Mouse (Mus musculus) right cerebral cortex, postnatal 14 days (tissue): ENCODE results near the gene Cadm1.

Experiments used
- DNase-seq: peaks from one replicate; pipeline ENCODE4 v3.0.0; 2022

The Cadm1 gene

DNA sequence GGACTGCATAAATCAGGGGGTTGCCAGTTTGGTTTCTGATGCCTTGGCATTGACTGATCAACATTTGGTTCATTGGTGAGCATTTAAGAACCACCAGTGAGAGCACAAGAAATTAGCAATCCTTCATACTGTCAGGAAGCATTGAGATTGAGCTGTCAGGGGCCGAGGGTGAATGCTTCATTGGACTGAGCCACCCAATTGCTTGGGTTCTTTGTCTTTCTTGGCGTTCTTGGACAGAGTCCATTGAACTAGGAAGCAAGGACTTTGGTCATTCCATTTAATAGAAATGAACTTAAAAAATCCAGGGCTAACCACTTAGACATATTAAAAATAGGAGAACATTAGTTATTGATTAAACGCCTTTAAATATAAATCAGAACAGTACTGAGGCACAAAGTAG, 214.9 kb downstream of the Cadm1 start:
- no peak for DNase-seq

DNA sequence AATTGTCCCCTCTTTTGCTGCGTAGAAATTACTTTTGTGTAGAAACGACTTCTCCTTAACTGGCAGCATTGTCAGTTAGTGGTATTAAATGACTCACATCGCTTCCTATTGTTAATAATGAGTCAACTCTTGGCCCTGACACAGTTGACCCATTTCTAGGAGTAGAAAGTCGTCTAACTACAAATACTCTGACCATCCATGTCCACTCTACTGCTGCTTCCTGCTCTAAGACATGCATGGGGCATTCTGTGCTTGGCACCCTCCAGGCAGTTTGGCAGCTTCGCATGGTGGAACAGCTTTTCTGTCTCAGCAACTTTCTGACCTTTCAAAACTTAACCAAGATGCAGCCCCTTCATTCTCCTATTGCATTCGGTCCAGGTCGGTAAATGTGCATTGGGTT, 215.7 kb downstream of the Cadm1 start:
- DNase-seq: no peak

DNA sequence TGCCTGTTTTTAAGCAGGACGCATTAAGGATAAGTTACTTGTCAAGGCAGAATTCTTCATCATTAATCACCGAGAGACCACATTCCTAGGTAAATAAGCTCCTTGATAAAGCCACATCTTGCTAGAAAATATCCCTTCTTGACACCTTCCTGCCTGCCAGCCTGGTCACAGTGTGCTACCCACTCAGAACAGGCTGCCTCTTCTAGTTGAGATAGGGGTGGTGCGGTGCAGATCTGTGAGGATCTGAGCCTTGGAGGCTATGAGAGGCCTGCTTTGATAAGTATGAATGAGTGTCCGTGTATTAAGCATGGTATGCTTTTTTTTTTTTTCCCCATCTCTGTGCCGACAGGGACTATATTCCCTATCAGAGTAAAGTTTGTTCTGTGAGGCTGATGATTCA, 219.2 kb downstream of the Cadm1 start:
- no peak for DNase-seq

DNA sequence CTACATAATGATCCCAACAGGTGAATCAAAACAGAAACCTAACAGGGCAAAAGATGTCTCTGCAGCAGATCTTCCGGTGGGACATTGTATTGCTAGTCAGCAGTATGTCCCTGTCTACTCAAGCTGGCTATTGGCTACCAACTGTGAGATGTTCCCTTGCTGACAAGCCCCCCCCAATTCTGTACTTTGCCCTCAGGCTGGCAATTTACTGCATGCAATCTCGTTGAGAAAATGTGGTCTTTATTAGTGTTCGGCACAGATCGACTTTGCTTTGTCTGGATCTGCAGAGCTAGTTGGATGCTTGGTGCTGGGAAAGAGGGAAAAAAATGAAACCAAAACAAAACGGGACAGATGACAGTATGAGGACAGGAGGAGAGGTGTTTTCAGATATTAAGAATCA, 222.5 kb downstream of the Cadm1 start:
- DNase-seq: no peak

DNA sequence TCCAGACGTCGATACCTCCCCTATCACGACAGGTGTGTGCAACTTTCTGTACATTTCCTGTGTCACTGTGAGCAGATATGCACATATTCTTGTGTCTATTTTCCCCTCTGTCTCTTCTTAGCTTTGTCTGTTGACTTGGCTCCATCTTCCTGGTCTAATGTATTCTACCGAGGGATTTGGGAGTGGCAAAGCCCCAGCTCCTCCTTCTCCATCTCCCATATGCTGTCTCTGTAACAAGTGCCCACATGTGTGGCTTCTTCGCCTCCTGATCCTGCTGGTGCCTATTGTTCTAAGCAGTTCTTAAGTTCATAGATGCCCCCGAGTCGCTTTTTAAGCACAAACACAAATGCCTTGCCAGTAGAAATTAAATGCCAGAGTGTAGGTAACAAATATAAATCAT, 223.2 kb downstream of the Cadm1 start:
- DNase-seq: no peak

DNA sequence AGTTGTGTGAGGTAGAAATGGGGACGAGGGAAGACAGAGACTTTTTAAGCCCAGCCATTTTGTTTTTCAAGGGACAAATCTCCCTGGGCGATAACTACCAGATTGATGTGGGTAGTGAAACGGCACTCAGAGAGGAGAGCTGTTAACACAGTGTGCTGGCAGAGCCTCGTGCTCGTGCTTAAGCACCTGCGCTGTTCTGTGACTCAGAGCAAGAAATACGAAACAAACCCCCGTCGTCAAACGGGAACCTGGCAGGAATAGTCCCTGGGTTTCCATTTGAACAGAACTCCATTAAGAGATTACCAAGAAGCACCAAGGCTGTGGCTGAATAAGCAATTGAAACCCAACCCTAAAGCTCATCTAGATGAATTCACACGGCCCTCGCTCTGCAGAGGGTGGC, 225.1 kb downstream of the Cadm1 start:
- peak; percentile 41 for DNase-seq

DNA sequence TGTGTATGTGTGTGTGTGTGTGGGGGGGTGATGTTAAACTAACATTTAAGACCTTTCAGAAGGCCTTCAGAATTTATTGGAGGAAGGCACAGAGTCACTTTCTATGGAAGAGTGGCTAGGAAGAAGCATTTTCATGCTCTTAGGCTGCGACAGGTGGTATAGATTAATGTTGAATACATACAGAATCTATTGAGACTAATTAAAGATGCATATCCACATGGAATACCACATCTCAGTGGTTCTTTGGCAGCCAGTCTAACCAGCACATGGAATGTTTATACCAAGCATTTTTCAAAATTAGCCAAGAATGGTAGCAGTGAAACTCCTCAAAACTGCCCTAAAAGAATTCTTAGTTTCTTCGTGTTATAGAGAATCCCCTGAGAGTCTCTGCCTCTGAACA, 227.8 kb downstream of the Cadm1 start:
- no peak for DNase-seq

DNA sequence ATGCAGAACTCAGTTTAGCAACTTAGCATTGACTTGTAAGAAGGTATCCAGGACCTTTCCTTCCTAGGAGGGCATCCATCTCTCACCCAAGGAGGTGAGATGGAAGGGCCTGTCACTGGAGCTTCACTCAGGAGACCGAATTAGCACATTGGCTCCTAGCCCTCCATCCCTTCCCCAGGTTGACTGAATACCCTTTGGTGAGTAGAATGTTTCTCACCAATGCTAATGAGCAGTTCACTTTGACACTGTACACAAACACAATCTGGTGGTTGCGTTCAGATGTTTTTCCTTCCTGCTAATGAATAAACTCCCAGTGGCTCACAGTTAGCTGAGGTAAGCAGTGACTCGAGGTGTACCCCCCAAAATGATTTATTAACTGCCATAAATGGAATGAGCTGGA, 228.3 kb downstream of the Cadm1 start:
- no peak for DNase-seq

DNA sequence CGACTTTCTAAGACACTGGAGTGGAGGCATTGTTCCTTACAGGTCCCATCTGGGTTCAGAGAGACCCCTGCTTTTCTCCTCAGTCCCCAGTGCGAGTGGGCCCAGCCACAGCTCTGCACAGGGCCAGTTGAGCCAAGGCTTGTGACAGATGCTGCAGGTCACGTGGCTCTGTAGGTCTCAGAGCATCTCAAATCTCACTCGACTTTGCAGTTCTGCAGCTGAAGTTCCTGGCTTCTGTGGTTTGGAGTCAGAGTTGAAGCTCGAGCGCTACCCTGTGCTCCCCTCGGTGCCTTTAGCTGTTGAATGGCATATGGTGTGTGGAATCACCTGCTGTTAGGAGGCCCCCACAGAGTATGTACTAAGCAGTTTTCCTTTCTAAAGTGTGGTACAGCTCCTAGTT, 229.8 kb downstream of the Cadm1 start:
- no peak for DNase-seq

DNA sequence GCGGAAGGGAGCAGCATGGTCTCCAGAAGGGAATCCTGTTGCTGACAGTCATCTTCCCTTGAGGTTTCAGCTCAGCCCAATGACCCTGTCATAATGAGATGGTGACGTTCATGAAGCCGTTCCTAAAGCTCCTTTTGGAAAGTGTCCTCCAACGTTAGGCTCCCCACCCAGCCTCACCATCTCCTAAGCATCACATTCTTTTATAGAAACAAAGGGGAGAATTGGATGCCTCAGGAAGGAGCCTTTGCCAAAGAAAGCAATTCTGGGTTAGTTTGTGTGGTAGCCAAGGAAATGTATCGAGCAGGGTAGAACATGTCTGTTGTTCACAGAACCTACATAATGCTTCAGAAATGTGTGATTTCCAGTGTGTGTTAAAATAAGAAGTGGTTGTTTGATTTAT, 231.6 kb downstream of the Cadm1 start:
- no peak for DNase-seq

DNA sequence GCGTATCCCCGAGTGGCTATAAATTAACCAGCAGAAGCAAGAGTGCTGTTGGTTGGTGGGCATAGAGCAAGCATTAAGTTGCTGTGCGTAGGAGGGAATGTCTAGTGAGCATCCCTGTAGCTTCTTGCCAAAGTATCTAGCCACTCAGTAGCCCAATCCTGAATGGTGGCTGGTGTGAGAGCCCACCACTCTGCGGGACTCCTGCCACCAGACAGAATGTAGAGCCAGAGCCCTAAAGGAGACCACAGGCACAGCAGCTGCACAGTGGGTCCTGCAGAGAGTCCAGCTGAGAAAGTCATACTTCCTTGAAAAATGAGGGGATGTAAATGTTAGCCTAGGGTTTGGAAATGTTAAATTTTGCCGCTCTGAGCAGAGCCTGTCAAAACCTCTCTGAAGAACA, 232.9 kb downstream of the Cadm1 start:
- no peak for DNase-seq

DNA sequence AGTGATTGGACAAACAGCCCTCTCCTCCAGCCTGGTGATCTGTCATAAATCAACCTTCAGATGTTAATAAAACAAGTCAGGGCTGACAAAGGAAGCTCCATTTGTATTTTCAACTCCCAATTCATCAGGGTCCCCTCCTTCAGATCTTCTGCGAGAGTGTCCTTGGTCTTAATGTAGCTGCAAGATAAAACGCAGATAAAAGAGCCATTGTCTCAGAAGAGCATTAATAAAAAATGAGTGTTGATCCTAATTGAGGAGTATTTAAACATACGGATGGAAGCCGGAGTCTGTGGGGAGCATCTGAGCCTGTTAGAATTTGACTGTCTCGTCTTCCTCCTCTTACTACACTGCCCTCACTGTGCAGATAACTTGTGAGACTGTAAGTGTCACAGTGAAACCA, 234.9 kb downstream of the Cadm1 start:
- no peak for DNase-seq

DNA sequence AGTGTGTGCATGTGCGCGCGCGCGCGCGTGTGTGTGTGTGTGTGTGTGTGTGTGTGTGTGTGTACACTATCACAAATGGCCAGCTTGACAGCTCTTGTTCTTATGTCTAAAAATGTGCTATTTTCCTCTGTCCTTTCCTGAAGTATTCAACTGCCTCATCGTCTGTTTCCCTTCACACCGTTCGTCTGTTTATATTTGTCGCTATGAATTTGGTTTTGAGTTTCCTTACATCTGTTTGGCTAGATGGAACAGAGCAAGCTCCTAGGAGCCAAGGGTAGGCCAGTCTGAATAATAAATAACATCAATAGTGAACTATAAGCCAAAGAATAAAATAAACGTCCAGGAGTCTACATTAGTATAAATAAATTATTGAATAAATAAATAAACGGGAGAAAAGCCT, 235.3 kb downstream of the Cadm1 start:
- DNase-seq: no peak

DNA sequence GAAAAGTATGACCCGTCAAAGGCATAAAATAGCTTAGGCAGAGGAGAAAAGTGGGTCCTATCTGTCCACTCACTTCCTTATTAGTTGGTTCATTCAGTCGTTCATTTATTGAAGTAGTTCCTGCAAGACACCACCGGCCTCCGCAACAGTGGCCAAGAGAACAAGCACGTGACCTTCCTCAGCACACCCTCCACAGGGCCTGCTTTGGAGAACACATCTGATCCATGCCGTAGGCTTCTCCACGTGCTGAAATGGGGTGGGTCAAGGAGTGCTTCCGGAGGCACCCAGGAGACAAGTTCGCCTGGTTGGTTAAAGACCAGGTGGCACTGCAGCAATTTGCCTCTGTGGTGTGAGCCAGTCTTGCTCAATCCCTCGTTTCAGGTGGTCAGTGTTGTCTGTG, 236.4 kb downstream of the Cadm1 start:
- DNase-seq: no peak

DNA sequence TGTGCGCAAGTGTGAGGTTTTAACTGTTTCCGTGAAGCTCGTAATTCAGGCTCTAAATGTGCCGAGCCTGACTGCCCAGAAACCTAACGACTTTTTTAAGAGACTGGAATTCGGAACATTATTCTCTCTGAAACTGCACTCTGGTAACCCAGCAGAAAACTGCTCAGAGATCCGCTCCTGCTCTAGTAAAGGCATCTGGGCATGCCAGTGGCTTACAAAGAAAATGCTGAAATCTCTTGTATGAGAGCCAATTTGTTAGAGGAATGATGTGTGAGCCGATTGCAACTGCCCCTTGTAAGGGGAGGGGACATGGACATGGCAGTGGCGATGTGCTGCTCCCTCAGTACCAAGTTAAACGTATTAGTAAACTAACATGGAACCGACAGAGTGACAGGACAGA, 240.9 kb downstream of the Cadm1 start:
- no peak for DNase-seq

DNA sequence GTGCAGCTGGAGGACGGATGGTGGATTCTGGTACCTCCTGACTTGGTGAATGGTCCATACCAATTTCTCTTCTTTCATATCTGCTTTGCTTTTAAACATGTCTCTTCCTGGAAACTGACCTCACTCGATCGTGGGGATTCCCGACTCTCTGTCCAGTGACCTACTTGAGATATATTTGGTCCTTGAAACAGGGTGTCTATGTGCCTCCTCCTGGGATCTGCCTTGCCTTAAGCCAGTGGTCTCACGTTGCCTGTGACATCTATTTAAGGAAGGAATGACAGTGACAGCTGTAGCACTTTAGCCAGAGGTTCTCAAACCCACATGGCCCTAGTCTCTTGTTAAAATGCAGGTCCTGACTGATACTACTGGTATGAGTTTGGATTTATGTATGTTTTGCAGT, 242.0 kb downstream of the Cadm1 start:
- no peak for DNase-seq

DNA sequence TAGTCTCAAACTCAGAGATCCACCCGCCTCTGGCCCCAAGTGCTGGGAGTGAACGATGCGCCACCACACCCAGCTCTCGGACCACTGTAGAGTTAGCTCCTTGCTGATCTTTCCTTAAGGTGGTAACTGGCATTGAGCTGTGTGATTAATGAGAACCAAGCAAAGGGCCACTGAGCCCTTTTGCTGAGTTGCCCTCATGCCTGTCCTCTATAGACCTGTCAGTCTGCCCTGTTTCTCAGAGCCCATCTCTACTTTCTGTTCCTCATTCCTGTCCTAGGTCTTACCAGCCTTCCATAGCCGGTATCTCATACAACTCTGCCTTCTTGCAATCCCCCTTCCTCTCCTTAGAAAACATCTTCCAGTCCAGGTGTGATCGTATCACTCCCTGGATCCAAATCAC, 242.8 kb downstream of the Cadm1 start:
- DNase-seq: no peak

DNA sequence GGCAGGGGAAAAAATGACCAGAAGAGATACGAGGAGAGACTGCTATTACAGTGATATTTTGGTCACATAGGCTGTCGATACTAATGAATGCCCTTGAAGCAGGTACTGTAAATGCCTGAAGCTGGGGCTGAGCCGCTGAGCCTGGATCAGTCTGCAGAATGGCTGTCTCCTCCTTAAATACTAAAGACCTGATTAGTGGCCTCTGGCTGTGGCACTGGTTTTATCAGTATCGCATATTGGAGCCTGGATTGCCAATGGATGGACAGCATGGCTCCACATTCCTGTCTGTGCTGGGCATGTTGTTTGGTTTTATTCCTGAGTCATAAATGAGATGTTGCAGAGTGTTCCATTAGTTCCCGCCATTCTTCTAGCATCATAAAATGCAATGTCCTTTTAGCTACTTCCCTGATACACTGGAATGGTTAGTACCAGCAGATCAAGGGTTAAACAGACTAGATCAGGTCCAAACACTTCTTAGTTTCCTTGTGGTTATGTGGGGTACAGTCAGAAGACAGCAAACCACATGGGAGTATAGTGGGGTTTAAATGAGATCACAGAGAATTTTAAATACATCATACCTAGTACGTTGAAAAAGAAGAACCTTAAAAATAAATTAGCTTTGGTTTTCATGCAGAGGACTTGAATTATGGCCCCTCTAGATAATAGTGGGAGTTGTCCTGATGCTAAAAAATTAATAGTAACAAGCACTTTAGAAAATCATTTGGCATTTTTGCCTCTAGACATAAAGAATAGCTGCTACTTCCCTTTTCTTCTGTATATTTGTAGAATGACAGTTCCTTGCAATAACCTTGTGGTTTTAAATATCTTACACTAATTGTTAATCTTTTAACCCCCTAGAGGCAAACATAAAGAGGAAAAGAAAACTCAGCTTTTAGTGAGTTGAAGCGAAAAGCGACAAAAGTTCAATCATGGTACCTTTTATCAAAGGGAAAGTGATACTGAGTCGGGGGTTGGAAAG, 247.3 kb downstream of the Cadm1 start:
- no peak for DNase-seq

DNA sequence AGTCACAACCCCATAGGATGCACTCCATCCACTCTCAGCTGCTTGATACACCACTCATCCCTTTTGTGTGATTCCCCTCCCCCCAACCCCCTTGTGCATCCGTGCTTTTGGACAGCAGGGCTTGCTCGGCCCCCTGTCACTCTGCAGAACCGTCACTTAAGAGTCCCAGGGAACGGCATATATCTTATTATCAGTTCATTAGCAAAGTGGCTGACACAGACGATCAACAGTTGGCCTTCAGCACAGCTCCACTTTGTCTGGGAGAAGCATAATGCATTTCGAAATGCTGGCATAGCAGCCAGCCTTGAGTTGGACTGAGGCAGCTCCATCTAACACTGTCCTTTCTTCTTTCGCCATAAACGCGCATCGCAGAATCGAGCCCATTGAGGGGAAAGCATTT, 248.5 kb downstream of the Cadm1 start:
- DNase-seq: no peak

DNA sequence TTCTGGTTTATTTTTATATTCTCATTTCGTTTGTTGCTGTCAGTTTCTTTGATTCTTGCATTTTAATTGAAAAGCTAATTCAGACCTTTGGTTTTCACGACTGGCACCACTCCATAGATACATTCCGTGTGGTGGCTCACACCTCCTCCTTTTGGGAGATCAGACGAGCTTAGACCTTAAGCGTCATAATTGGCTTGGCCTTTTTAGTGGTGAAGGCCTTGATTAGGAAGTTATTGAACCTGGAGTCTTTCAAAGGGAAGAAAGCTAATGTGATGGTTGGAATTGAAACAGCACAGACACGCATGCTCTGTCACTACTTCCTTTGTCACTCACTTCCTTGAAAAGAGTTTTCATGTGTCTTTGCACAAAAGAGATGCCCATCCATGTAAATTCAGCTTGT, 249.3 kb downstream of the Cadm1 start:
- DNase-seq: no peak

DNA sequence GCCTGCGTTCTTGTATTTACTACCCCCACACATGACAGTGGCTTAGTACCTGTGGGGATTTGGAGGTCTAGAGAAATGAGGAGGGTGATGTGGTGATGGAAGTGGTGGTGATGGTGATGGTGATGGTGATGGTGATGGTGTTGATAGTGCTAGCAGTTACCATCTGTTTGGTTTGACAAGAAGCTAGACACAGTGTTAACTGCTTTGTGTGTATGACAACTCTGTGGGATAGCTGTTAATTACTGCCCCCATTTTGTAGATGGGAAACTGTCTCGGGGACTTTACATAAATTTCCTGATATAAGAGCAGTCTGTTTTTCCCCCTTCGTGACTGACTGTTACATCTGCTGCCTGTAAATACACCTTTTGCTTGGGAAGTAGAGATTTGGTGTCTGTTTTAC, 256.7 kb downstream of the Cadm1 start:
- DNase-seq: no peak

DNA sequence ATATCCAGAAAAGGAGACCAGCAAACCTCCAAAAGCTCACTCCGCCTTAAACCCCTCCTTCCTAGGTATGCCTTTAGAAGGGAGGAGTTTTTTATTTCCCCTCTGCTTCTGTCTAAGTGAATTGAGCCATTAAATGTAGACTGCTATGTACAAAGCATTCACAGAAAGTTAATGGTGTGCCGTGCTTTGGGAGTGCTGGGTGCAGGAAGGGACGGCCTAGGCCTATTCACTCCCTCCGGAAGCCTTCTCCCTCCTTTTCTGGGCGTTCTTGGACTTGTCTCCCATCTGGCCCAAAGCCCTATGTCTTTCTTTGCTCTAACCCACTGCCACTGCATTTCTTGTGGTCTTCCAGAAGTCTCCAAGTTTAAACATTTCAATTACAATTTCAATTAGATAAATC, 268.5 kb downstream of the Cadm1 start:
- no peak for DNase-seq

DNA sequence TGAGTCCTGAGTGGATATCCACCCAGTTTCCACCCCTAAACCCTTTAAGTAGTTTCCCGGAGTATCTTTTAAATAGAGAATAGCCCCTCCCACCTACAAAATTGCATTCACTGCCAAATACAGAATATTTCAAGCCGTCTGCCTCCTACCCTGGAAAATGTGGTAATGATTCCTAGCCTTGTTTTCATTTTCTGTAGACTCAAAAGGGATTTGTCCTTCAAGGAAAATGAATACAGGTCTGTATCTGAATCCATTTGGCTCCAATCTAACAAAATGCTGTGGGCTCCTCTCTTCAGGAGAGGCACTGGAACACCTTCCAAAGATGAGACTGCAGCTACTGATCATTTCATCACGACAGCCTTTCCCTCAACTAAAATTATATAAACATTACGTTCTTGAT, 271.3 kb downstream of the Cadm1 start:
- no peak for DNase-seq

DNA sequence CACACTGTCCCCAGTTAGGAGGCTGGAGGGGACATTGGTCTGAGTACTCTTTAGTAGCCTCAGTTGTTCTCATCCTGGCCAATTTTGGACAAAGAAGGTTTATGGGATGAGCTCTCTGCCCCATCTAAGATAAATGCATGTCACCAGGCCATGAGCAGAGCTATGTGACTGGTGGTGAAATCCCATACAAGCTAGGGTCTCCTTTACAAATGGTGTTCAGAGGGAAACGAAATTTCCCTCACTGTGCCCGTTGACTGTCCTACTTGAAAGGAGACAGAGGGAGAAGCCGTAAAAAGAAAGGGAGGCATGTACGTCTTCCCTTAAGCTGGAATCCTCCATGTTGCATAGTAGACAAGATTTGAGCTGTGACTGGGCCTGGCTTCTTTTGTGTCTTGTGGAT, 272.6 kb downstream of the Cadm1 start:
- DNase-seq: no peak

DNA sequence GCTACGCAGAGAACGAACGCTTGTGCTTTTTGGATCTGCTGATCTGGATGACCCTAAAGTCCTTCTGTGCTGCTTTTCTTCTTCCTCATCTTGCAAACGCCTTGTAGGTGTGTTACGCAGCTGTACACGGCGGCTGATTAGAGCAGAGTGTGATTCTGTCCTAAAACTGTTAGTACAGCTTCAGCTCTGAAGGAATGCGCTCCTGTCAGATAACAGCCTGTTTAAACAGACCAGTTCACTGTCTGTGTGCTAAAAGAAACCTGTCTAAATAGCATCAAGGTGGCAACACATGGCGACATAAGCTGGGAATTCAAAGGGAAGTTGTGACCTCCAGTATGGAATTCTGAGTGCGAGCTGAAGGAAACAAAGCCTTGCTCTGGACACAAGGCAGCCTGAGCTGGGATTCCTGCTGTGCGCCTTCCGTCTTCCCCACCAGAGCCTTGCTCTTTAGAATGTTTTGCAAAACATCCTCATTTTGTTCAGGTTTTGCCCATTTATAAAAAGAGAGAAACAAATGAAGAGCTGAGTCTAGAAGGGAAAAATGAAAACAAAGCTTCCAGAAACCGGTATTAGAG, 273.6 kb downstream of the Cadm1 start:
- no peak for DNase-seq
